Mouse (Mus musculus): ENCODE results near the gene Adarb1. TPM values are rescaled to one million over a fixed set of nuclear protein-coding genes. Genes with fewer than 3 reads are reported as not detected.

The Adarb1 gene
- polyA plus RNA-seq (2015; fragmentation: Nextera tagmentation; extraction: Ambion mirVana), result 4.4 and 6.4 TPM in 2 replicates

GRCm38 (mm10) chr10:77418138-77418537 lies at the start of gene Adarb1:
Gene Adarb1, minus strand, starts transcription at chr10:77418270.
- H3K4me1 ChIP-seq, result peaks cover 16% of the 10 kb centered on the region
- H3K27ac ChIP-seq, result no peak within 1 kb of the TSS
- H3K27me3 ChIP-seq, result peaks cover 24% of the 10 kb centered on the region
- WGBS, result under 1% methylated on average over 57 of the region's 57 CpGs
- H3K4me2 ChIP-seq, result peak within 1 kb of the TSS; percentile 98
- no peaks in the 10 kb centered on the region for H3K9me3 ChIP-seq
- H3K4me3 ChIP-seq, result peak within 1 kb of the TSS; percentile 78
- ATAC-seq (ENCODE audit: insufficient number of reproducible peaks, insufficient read depth, low FRiP score, low TSS enrichment, low read depth), result peak; percentile 82
- no peaks in the 10 kb centered on the region for H3K36me3 ChIP-seq
- peak within 1 kb of the TSS; percentile 80 for H3K9ac ChIP-seq

- no peak for ATAC-seq (ENCODE audit: insufficient number of reproducible peaks, insufficient read depth, low FRiP score, low TSS enrichment, low read depth)
- Histone ChIP-seq H3K27ac (no peak overlapping the region), H3K27me3 (no peaks in the 10 kb centered on the region), H3K4me2 (no peak overlapping the region), H3K9me3 (no peaks in the 10 kb centered on the region), H3K4me3 (no peak overlapping the region), H3K36me3 (no peaks in the 10 kb centered on the region), H3K4me1 (peaks cover 4% of the 10 kb centered on the region; the same call in 1 of the 2 replicates), H3K9ac (no peak overlapping the region)
- 87% methylated on average over 6 of the region's 6 CpGs for WGBS
Observed at GRCm38 (mm10) chr10:77467407-77467806, 49.3 kb upstream of the Adarb1 start.

GRCm38 (mm10) chr10:77465902-77466301 lies 47.8 kb upstream of the Adarb1 start:
- ATAC-seq (ENCODE audit: insufficient number of reproducible peaks, insufficient read depth, low FRiP score, low TSS enrichment, low read depth), result no peak
- peaks cover 4% of the 10 kb centered on the region; the same call in 1 of the 2 replicates for H3K4me1 ChIP-seq
- H3K27me3 ChIP-seq, result no peaks in the 10 kb centered on the region
- no peak overlapping the region for H3K27ac ChIP-seq
- WGBS, result 77% methylated on average over 5 of the region's 5 CpGs
- H3K9ac ChIP-seq, result no peak overlapping the region
- H3K4me3 ChIP-seq, result no peak overlapping the region
- H3K36me3 ChIP-seq, result no peaks in the 10 kb centered on the region
- H3K9me3 ChIP-seq, result no peaks in the 10 kb centered on the region
- no peak overlapping the region for H3K4me2 ChIP-seq

- 76% methylated on average over 10 of the region's 10 CpGs for WGBS
Observed at GRCm38 (mm10) chr10:77464181-77464936, 46.3 kb upstream of the Adarb1 start.

GRCm38 (mm10) chr10:77461161-77461560 lies 43.1 kb upstream of the Adarb1 start:
- 86% methylated on average over 8 of the region's 8 CpGs for WGBS
- H3K4me3 ChIP-seq, result no peak overlapping the region
- H3K4me2 ChIP-seq, result no peak overlapping the region
- no peaks in the 10 kb centered on the region for H3K27me3 ChIP-seq
- no peak overlapping the region for H3K9ac ChIP-seq
- H3K36me3 ChIP-seq, result no peaks in the 10 kb centered on the region
- no peak for ATAC-seq (ENCODE audit: insufficient number of reproducible peaks, insufficient read depth, low FRiP score, low TSS enrichment, low read depth)
- no peak overlapping the region for H3K27ac ChIP-seq
- H3K9me3 ChIP-seq, result no peaks in the 10 kb centered on the region
- H3K4me1 ChIP-seq, result peaks cover 4% of the 10 kb centered on the region; the same call in 1 of the 2 replicates

More at GRCm38 (mm10) chr10:77464181-77464936, 46.3 kb upstream of the Adarb1 start:
- ATAC-seq (ENCODE audit: insufficient number of reproducible peaks, insufficient read depth, low FRiP score, low TSS enrichment, low read depth), result no peak
- Histone ChIP-seq H3K4me3 (no peak overlapping the region), H3K9ac (no peak overlapping the region), H3K36me3 (no peaks in the 10 kb centered on the region), H3K4me1 (peaks cover 4% of the 10 kb centered on the region; the same call in 1 of the 2 replicates), H3K27ac (no peak overlapping the region), H3K9me3 (no peaks in the 10 kb centered on the region), H3K27me3 (no peaks in the 10 kb centered on the region), H3K4me2 (no peak overlapping the region)

GRCm38 (mm10) chr10:77457701-77458100 lies 39.6 kb upstream of the Adarb1 start:
- H3K36me3 ChIP-seq, result no peaks in the 10 kb centered on the region
- H3K27ac ChIP-seq, result no peak overlapping the region
- H3K4me2 ChIP-seq, result no peak overlapping the region
- H3K4me1 ChIP-seq, result no peaks in the 10 kb centered on the region
- no peaks in the 10 kb centered on the region; the same call in 1 of the 2 replicates for H3K9me3 ChIP-seq
- ATAC-seq (ENCODE audit: insufficient number of reproducible peaks, insufficient read depth, low FRiP score, low TSS enrichment, low read depth), result no peak
- no peak overlapping the region for H3K4me3 ChIP-seq
- 80% methylated on average over 3 of the region's 3 CpGs for WGBS
- no peaks in the 10 kb centered on the region for H3K27me3 ChIP-seq
- H3K9ac ChIP-seq, result no peak overlapping the region

GRCm38 (mm10) chr10:77456507-77456906 lies 38.4 kb upstream of the Adarb1 start:
- no peaks in the 10 kb centered on the region for H3K27me3 ChIP-seq
- H3K9ac ChIP-seq, result no peak overlapping the region
- no peak overlapping the region for H3K27ac ChIP-seq
- no peak for ATAC-seq (ENCODE audit: insufficient number of reproducible peaks, insufficient read depth, low FRiP score, low TSS enrichment, low read depth)
- no peak overlapping the region for H3K4me2 ChIP-seq
- peaks cover 4% of the 10 kb centered on the region; the same call in 1 of the 2 replicates for H3K4me1 ChIP-seq
- WGBS, result 51% methylated on average over 7 of the region's 7 CpGs
- H3K36me3 ChIP-seq, result no peaks in the 10 kb centered on the region
- no peaks in the 10 kb centered on the region; the same call in 1 of the 2 replicates for H3K9me3 ChIP-seq
- no peak overlapping the region for H3K4me3 ChIP-seq

GRCm38 (mm10) chr10:77455251-77456010 lies 37.4 kb upstream of the Adarb1 start:
- Histone ChIP-seq H3K27me3 (no peaks in the 10 kb centered on the region), H3K9ac (no peak overlapping the region), H3K36me3 (no peaks in the 10 kb centered on the region), H3K4me2 (no peak overlapping the region), H3K4me1 (peaks cover 7% of the 10 kb centered on the region; the same call in 1 of the 2 replicates), H3K4me3 (no peak overlapping the region), H3K27ac (no peak overlapping the region), H3K9me3 (no peaks in the 10 kb centered on the region; the same call in 1 of the 2 replicates)
- 71% methylated on average over 14 of the region's 14 CpGs for WGBS
- ATAC-seq (ENCODE audit: insufficient number of reproducible peaks, insufficient read depth, low FRiP score, low TSS enrichment, low read depth), result no peak

GRCm38 (mm10) chr10:77454795-77455194 lies 36.7 kb upstream of the Adarb1 start:
- 78% methylated on average over 6 of the region's 6 CpGs for WGBS
- H3K4me3 ChIP-seq, result no peak overlapping the region
- H3K27me3 ChIP-seq, result no peaks in the 10 kb centered on the region
- no peaks in the 10 kb centered on the region; the same call in 1 of the 2 replicates for H3K9me3 ChIP-seq
- no peak for ATAC-seq (ENCODE audit: insufficient number of reproducible peaks, insufficient read depth, low FRiP score, low TSS enrichment, low read depth)
- H3K9ac ChIP-seq, result no peak overlapping the region
- peaks cover 12% of the 10 kb centered on the region for H3K4me1 ChIP-seq
- H3K4me2 ChIP-seq, result no peak overlapping the region
- no peak overlapping the region for H3K27ac ChIP-seq
- H3K36me3 ChIP-seq, result no peaks in the 10 kb centered on the region

GRCm38 (mm10) chr10:77451822-77452221 lies 33.8 kb upstream of the Adarb1 start:
- no peak overlapping the region for H3K4me3 ChIP-seq
- no peaks in the 10 kb centered on the region; the same call in 1 of the 2 replicates for H3K9me3 ChIP-seq
- H3K4me2 ChIP-seq, result no peak overlapping the region
- no peak overlapping the region for H3K27ac ChIP-seq
- WGBS, result 88% methylated on average over 4 of the region's 4 CpGs
- H3K4me1 ChIP-seq, result peaks cover 31% of the 10 kb centered on the region
- H3K9ac ChIP-seq, result no peak overlapping the region
- ATAC-seq (ENCODE audit: insufficient number of reproducible peaks, insufficient read depth, low FRiP score, low TSS enrichment, low read depth), result no peak
- H3K27me3 ChIP-seq, result 0 out of 2 replicates have a peak, but pooled peaks cover 7% of the 10 kb centered on the region
- no peaks in the 10 kb centered on the region for H3K36me3 ChIP-seq

- H3K27ac ChIP-seq, result no peak overlapping the region
- no peaks in the 10 kb centered on the region; the same call in none of the 2 replicates for H3K9me3 ChIP-seq
- no peaks in the 10 kb centered on the region for H3K36me3 ChIP-seq
- H3K27me3 ChIP-seq, result 0 out of 2 replicates have a peak, but pooled peaks cover 7% of the 10 kb centered on the region
- no peak overlapping the region for H3K4me3 ChIP-seq
- 0 out of 2 replicates have a peak overlapping the region, but pooled peaks have one; percentile 27 for H3K9ac ChIP-seq
- H3K4me1 ChIP-seq, result peaks cover 31% of the 10 kb centered on the region
- peak overlapping the region; percentile 61; the same call in 1 of the 2 replicates for H3K4me2 ChIP-seq
- ATAC-seq (ENCODE audit: insufficient number of reproducible peaks, insufficient read depth, low FRiP score, low TSS enrichment, low read depth), result no peak
Observed at GRCm38 (mm10) chr10:77450159-77450464, 32.0 kb upstream of the Adarb1 start.
